Mouse (Mus musculus) liver, postnatal 0 days (tissue): ENCODE measurements around the gene Mfsd4a.

Source experiments
- CTCF ChIP-seq: sonication (generic); IDR thresholded peaks from 2 replicates; pipeline ENCODE4 v1.5.1; 2016; ENCODE audit warnings: antibody characterized with exemption, low read depth
- EP300 ChIP-seq: IDR thresholded peaks from 2 replicates; pipeline ENCODE4 v1.6.1; 2016; ENCODE audit warnings: antibody characterized with exemption, low read depth, mild to moderate bottlenecking

DNA sequence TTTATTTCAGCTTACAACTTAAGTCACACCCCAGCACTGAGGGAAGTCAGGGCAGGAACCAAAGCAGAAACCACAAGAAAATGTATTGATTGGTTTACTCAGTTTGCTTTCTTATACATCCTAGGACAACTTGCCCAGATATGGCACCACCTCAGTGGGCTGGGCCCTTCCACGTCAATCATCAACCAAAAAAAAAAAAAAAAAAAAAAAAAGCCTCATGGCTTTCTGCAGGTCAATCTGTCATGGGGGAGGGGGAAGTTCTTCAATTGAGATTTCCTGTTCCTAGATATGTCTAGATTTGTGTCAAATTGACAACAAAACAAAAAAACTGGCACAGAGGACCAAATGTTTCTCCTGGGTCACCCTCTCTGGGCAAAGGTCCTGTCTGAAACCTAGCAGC is 30.2 kb upstream of the Mfsd4a start:
- no peak for TF ChIP-seq CTCF
- TF ChIP-seq EP300 = no peak
